Mouse (Mus musculus) embryo, embryonic 9.5 days (tissue): ENCODE results near the gene Olfr56.
A peak's percentile ranks its signal among the peaks of the same experiment; 100 is the strongest.

Experiments used
- DNase-seq: peaks from one replicate; pipeline ENCODE4 v3.0.0-alpha.2; 2017; ENCODE audit errors: extremely low spot score

The Olfr56 gene

GRCm38 (mm10) chr11:49092053-49092586 is 113.4 kb downstream of the Olfr56 start:
- no peak for DNase-seq

GRCm38 (mm10) chr11:49092786-49093185 is 114.1 kb downstream of the Olfr56 start:
- no peak for DNase-seq

- no peak for DNase-seq
Observed at GRCm38 (mm10) chr11:49093861-49094660, 115.4 kb downstream of the Olfr56 start.

- DNase-seq, result no peak
Observed at GRCm38 (mm10) chr11:49095367-49095766, 116.7 kb downstream of the Olfr56 start.

GRCm38 (mm10) chr11:49100409-49100808 is 121.7 kb downstream of the Olfr56 start:
- DNase-seq, result no peak

- DNase-seq, result no peak
Observed at GRCm38 (mm10) chr11:49101500-49101899, 122.8 kb downstream of the Olfr56 start.

GRCm38 (mm10) chr11:49103047-49103693 is 124.5 kb downstream of the Olfr56 start:
- peak; percentile 81 for DNase-seq

- no peak for DNase-seq
Observed at GRCm38 (mm10) chr11:49105752-49106151, 127.1 kb downstream of the Olfr56 start.

- DNase-seq, result no peak
Observed at GRCm38 (mm10) chr11:49107650-49108537, 129.2 kb downstream of the Olfr56 start.

GRCm38 (mm10) chr11:49108833-49109232 is 130.1 kb downstream of the Olfr56 start:
- peak; percentile 39 for DNase-seq

- no peak for DNase-seq
Observed at GRCm38 (mm10) chr11:49111000-49111399, 132.3 kb downstream of the Olfr56 start.

- no peak for DNase-seq
Observed at GRCm38 (mm10) chr11:49112624-49113219, 134.0 kb downstream of the Olfr56 start.

- no peak for DNase-seq
Observed at GRCm38 (mm10) chr11:49114158-49114557, 135.5 kb downstream of the Olfr56 start.

- DNase-seq, result no peak
Observed at GRCm38 (mm10) chr11:49114774-49115173, 136.1 kb downstream of the Olfr56 start, which contains the start of gene Olfr1396. TSS of gene Olfr1396 (minus strand) at chr11:49114874.

- DNase-seq, result no peak
Observed at GRCm38 (mm10) chr11:49119635-49120034, 140.9 kb downstream of the Olfr56 start.

- no peak for DNase-seq
Observed at GRCm38 (mm10) chr11:49124169-49124568, 145.5 kb downstream of the Olfr56 start.

GRCm38 (mm10) chr11:49141974-49142373 is 163.3 kb downstream of the Olfr56 start, which contains the start of gene Olfr1395:
TSS of gene Olfr1395 (plus strand) at chr11:49142274.
- DNase-seq, result no peak

- DNase-seq, result no peak
Observed at GRCm38 (mm10) chr11:49154077-49154476, 175.4 kb downstream of the Olfr56 start, which contains the start of gene Olfr1394. TSS of gene Olfr1394 (plus strand) at chr11:49154377.

- no peak for DNase-seq
Observed at GRCm38 (mm10) chr11:49156821-49157814, 178.4 kb downstream of the Olfr56 start.
